Mouse (Mus musculus) lung, postnatal 14 days (tissue): ENCODE data around the gene Tmem266.

Experiments used
- DNase-seq: peaks from one replicate; pipeline ENCODE4 v3.0.0; 2021

The Tmem266 gene

GRCm38 (mm10) chr9:55326515-55327233 is at the start of gene Tmem266, which contains the start of gene Nrg4:
Gene Tmem266, plus strand, starts transcription at chr9:55326913.
Gene Nrg4, minus strand, starts transcription at chr9:55326844.
- DNase-seq, result peak; percentile 70

- DNase-seq, result peak; percentile 45
Measured at GRCm38 (mm10) chr9:55277562-55277961, 49.2 kb upstream of the Tmem266 start.

GRCm38 (mm10) chr9:55279114-55279825 is 47.4 kb upstream of the Tmem266 start:
- DNase-seq, result no peak

GRCm38 (mm10) chr9:55283516-55283915 is 43.2 kb upstream of the Tmem266 start:
- peak; percentile 56 for DNase-seq

GRCm38 (mm10) chr9:55285197-55285596 is 41.5 kb upstream of the Tmem266 start:
- no peak for DNase-seq

- DNase-seq, result peak; percentile 13
Measured at GRCm38 (mm10) chr9:55289475-55290198, 37.1 kb upstream of the Tmem266 start.

GRCm38 (mm10) chr9:55291966-55292365 is 34.7 kb upstream of the Tmem266 start:
- DNase-seq, result no peak

- no peak for DNase-seq
Measured at GRCm38 (mm10) chr9:55296221-55296620, 30.5 kb upstream of the Tmem266 start.

- no peak for DNase-seq
Measured at GRCm38 (mm10) chr9:55307066-55307465, 19.6 kb upstream of the Tmem266 start.

GRCm38 (mm10) chr9:55307557-55307956 is 19.2 kb upstream of the Tmem266 start:
- no peak for DNase-seq

GRCm38 (mm10) chr9:55308455-55308854 is 18.3 kb upstream of the Tmem266 start:
- DNase-seq, result no peak

- peak; percentile 79 for DNase-seq
Measured at GRCm38 (mm10) chr9:55311560-55311959, 15.2 kb upstream of the Tmem266 start.

GRCm38 (mm10) chr9:55313619-55314261 is 13.0 kb upstream of the Tmem266 start:
- DNase-seq, result no peak

- DNase-seq, result no peak
Measured at GRCm38 (mm10) chr9:55322641-55323040, 4.1 kb upstream of the Tmem266 start.

GRCm38 (mm10) chr9:55324085-55324484 is 2.6 kb upstream of the Tmem266 start:
- no peak for DNase-seq

GRCm38 (mm10) chr9:55324516-55324915 is 2.2 kb upstream of the Tmem266 start:
- DNase-seq, result no peak

- no peak for DNase-seq
Measured at GRCm38 (mm10) chr9:55325061-55325460, 1.7 kb upstream of the Tmem266 start.

GRCm38 (mm10) chr9:55325564-55326514 is 874 bp upstream of the Tmem266 start:
- DNase-seq, result no peak

GRCm38 (mm10) chr9:55327234-55327615 is 512 bp downstream of the Tmem266 start:
- no peak for DNase-seq

GRCm38 (mm10) chr9:55328151-55328918 is 1.6 kb downstream of the Tmem266 start:
- DNase-seq, result no peak

GRCm38 (mm10) chr9:55329401-55329800 is 2.7 kb downstream of the Tmem266 start:
- no peak for DNase-seq
